Mouse (Mus musculus) 416B (cell line): ENCODE measurements at regions not wholly inside any gene's neighbourhood (a gene's known extent, or its start where the extent isn't known, plus 50 kb on each side); places are given as distances from the start of the nearest gene placed in this dataset.
A peak's percentile ranks its signal among the peaks of the same experiment; 100 is the strongest.

ENCODE experiments used
- DNase-seq: peaks from one replicate; pipeline ENCODE4 v3.0.0; 2011; ENCODE audit warnings: low read depth

GRCm38 (mm10) chr17:47177671-47178246 is 167.4 kb upstream of the Ubr2 start:
- DNase-seq: peak; percentile 97

DNA sequence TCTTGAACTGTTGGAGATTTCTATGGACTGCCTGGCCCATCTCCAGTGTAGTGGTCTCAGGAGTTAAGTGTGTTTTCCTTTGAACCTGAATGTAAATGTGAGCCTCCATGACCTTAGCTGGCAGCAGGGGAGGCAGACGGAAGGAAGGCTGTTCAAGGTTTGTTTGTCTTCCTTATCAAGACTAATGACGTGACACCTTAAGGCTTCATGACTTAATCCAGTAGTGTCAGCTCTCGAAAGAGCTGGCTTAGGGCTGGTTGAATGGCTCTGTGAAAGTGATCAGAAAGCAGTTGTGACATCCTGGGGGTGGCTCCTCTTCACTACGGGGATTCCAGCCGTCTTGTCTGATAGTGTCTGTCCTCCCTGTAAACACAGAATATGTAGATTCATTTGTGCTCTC is 166.0 kb upstream of the Ubr2 start:
- no peak for DNase-seq

- peak; percentile 47 for DNase-seq
Observed at GRCm38 (mm10) chr17:47174748-47175215, 164.4 kb upstream of the Ubr2 start.

GRCm38 (mm10) chr17:47171801-47172200 is 161.4 kb upstream of the Ubr2 start:
- no peak for DNase-seq

DNA sequence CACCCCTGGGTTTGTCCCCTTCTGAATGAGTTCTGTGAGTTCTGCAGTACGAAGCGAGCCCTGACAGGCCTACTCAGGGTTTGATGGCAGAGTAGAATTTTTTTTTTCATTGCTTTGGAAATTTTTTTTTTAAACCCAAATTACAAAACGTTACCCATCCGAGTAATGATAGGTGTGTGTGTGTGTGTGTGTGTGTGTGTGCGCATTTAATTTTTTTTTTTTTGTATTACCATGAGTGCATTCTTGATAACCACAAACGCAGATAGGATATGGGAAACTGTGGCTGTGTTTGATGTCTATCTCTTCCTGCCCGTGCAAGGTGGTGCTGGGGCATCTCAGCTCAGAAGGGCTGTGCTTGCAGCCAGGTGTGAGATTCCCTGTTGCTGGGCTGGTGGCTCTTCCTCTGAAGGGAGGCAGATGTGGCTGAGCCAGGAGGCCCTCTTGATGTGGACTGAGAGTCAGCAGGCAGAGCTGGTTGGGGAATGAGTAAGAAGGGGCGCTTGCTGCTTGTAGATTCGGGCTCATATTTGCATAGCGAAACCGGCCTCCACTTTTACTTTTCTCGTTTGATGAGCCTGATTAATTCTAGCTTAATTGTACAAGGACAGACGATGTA is 160.7 kb upstream of the Ubr2 start:
- DNase-seq: peak; percentile 56

- no peak for DNase-seq
Observed at GRCm38 (mm10) chr17:47168105-47168504, 157.7 kb upstream of the Ubr2 start.

GRCm38 (mm10) chr17:47163677-47164340 is 153.5 kb upstream of the Ubr2 start:
- DNase-seq: no peak

GRCm38 (mm10) chr17:47162459-47162858 is 152.1 kb upstream of the Ubr2 start:
- DNase-seq: no peak

GRCm38 (mm10) chr17:47156237-47156636 is 145.9 kb upstream of the Ubr2 start:
- no peak for DNase-seq

DNA sequence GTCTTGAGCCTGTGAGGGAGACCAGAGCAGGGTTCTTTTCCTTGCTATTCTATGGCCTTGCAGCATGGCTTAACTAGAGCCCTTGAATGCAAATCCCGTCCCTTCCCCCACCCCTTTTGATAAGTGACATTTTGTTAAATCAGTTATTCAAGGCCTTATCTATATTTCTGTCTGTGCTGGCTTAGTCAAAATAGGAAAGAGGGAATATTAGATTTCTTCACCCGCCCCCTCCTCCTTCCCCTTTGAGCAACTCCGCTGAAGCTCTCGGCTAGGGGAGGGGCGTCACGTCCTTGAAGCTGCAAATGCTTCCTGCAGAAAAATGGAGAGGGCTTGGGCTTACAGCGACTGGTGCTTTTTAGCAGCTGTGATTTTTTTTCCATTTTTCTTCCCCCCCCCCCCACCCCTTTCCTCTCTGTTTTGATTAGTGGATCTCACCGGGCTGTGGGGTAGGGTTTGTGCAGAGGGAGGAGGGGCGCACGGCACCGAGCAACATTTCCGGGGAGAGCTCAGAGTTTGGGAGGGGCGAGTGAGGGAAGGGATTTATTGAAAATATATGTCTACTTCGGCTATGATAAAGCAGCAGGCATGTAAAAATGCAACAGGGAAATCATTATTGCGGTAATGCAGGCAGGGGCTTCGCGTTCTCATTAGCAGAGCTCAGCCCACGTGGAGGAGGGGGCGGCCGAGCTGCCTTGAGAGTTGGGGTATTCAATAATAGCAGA is 141.4 kb upstream of the Ubr2 start:
- peak; percentile 75 for DNase-seq

- DNase-seq: no peak
Observed at GRCm38 (mm10) chr17:47151193-47151556, 140.8 kb upstream of the Ubr2 start.

- peak; percentile 73 for DNase-seq
Observed at GRCm38 (mm10) chr17:47150636-47151035, 140.3 kb upstream of the Ubr2 start.

GRCm38 (mm10) chr17:47149662-47150061 is 139.3 kb upstream of the Ubr2 start:
- DNase-seq: no peak

DNA sequence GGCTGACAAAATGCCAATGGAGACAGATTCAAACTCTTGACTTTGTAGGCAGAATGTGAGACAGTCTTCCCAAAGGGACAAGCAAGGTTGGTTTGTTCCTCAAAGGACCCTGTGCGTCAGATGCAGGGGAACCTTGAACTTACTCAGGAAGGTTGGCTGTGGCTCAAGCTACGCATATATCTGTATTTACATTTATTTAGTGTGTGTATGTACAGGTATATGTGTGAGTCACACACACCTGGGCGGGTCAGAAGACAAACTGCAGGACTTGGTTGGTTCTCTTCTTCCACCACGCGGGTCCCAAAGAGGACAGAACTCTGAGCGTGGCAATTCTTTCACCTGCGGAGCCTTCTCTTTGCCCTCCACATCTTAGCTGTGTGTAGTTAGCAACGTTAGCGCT is 138.8 kb upstream of the Ubr2 start:
- no peak for DNase-seq

DNA sequence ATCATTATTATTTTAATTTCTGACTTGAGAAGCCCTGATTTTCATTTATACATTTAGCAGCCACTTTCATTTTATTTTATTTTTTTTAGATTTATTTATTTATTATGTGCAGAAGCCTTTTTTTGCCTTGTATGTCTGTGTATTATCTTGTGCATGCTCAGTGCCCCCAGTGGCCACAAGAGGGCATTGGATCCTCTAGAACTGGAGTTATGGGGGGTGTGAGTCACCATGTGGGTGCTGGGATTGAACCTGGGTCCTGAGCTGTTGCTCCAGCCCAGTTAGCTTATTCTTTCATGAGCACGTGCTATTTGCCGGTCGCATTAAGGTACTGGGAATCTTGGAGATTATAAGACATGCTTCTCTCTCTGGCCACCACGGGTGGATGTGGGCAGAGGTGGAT is 136.3 kb upstream of the Ubr2 start:
- peak; percentile 66 for DNase-seq

DNA sequence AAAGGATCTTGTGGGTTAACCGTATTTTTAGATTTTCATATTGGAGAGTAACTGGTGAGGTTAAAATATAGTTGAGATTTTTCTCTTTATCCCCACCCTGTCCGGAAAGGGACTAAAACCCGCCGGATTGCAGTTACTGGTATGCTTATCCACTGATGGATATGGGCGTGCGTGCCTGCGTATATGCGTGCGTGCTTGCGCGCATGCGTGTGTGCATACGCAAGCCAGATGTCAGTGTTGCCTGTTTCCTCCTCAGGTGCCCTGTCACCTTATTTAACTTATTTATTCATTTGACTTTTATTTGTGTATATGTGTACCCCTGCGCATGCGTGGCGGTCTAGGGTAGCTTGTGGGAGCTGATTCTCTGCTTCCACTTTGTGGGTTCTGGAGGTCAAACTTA is 135.2 kb upstream of the Ubr2 start:
- no peak for DNase-seq

GRCm38 (mm10) chr17:47144996-47145395 is 134.6 kb upstream of the Ubr2 start:
- DNase-seq: peak; percentile 76

GRCm38 (mm10) chr17:47144460-47144859 is 134.1 kb upstream of the Ubr2 start:
- peak; percentile 25 for DNase-seq

DNA sequence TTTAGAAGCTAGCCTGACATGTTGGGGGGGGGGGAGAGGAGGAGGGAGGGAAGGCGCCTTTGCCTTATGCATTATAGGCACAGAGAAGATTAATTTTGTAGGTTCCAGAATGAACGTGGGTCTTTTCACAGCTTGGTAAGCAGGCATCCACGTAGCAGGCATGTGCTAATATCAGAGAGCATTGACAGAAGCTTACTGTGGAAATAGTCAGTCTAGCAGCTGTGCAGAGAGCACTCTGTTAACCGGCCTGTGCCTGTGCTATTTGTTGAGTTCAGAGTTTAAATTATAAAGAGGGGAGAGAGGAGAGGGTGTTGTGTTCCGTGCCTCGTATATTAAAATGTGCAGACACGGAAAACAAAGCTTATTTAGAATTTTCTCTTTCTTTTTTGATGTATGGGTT is 133.5 kb upstream of the Ubr2 start:
- no peak for DNase-seq

GRCm38 (mm10) chr17:47142885-47143284 is 132.5 kb upstream of the Ubr2 start:
- DNase-seq: no peak

- DNase-seq: peak; percentile 13
Observed at GRCm38 (mm10) chr17:47142276-47142675, 131.9 kb upstream of the Ubr2 start.

DNA sequence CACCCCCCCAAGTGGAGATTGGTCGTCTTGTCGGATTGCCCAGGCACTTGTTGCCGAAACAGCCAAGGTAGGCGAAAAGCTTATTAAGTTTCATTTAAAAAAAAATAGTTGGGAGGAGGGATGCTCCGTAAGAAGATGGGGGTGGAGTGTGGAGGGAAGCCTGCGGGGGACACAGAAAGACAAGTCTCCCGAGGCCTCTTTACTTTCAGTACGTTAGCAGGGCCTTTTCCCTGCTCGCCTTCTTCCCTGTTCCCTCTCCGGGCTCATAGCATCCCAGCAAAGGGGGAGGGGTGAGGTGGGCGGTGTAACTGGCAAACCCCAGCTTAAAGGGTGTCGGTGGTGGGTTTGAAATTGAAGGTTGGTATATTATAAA is 131.5 kb upstream of the Ubr2 start:
- DNase-seq: no peak
